Mouse (Mus musculus) inflammation-experienced regulatory T-cells (primary cell): ENCODE results near the gene Gm20388. TPM values are rescaled to one million over a fixed set of nuclear protein-coding genes. Genes with fewer than 3 reads are reported as not detected.

ENCODE experiments used
- polyA plus RNA-seq, 2 experiments: library from polyadenylated mRNA; unstranded; fragments of 100-300 nt; shearing (Covaris generic); gene quantifications; one replicate each; pipeline ENCODE4 v1.2.1; 2017

Gene Gm20388
- polyA plus RNA-seq, 2 experiments from 2014 or later, result 14.4 TPM; not detected in 1

GRCm38 (mm10) chr8:121107668-121108656, 1197.3 kb downstream of the Gm20388 start, which contains the start of gene Mthfsd:
Mthfsd (minus strand) TSS chr8:121108392.

GRCm38 (mm10) chr8:121115948-121116347, 1205.3 kb downstream of the Gm20388 start, which contains the start of gene Foxc2:
Foxc2 (plus strand) TSS chr8:121116171.

GRCm38 (mm10) chr8:121127756-121128375, 1217.2 kb downstream of the Gm20388 start, which contains the start of gene Foxl1:
Foxl1 (plus strand) TSS chr8:121127940.

GRCm38 (mm10) chr8:121544276-121544785, 1633.7 kb downstream of the Gm20388 start, which contains the start of gene 1700018B08Rik:
1700018B08Rik (minus strand) TSS chr8:121544320.

DNA sequence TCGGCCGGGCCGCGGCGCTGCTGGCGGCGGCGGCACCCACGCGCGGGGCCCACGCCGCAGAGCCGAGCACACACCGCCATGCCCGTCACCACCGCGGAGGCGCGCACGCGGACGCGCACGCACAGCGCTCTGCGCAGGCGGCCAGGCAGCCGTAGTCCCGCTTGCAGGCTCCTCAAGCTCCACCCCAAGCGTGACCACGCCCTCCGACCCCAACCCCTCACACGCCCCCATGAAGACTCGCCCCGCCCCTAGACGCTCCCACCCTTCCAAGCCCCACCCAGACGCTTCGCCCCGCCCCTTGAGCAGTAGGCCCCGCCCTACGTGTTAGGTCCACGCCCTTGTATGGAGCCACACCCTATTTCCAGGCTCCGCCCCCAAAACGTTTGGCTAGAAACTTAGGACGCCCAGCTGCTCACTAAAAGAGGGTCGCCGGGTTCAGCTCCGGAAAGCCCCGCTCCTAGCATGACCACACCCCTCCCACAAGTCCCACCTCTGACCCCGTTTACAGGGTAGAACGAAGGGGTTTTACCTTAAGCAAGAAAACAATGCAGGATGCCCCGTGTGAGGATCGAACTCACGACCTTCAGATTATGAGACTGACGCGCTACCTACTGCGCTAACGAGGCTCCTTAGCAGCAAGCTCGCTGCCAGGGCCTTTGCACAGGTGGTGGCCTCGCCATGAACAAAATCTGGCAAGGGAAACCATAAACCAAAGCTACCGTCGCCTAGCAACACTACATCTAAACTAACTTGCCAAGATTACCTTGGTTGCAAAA, 1668.2 kb downstream of the Gm20388 start, which contains the start of gene Fbxo31:
TSS of gene Fbxo31 (minus strand) at position 131 of the 776 bp plus-strand sequence.

DNA sequence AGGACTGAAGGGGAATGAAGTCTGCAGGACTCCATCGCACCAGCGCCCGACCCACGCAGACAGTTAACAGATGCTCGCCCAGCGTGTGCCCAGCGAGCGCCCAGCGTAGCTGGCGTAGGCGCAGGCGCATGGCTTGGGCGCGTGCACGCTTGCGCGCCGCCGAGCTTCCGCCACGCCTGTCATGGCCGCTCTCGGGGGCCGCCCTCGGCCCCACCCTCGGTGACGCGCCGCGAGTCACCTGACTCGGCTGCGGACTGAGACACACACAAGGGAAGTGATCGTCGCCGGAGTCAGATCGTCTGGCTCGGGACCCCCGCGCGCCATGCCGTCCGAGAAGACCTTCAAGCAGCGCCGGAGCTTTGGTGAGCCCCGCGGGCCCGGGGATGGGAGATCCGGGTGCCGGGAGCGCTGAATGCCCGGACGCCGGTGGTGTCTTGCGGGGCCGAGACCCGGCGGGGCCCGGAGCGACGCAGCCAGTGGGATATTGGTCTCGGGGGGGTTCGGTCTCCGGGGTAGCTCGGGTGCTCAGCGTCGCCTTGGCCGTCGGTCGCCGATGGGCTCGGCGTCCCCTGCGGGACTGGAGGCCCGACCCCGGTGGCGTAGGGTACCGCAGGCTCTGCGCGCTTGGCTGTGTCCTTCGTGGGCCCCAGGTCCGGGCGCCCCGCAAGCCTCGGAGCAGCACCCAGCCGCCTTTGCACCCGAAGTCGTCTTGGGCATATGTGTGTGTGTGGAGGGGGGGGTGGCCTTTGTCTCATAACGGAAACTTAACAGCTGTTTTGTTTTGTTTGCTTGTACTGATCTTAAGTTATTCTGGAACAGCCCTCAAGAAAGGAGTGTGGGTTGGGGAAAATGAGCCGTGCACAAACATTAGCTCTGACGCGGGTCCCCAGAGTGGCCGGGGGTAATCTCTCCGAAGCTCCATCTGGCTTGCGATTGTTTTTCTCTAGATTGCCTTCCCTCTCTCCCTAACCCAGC, 1679.8 kb downstream of the Gm20388 start, which contains the start of gene Map1lc3b:
TSS of gene Map1lc3b (plus strand) at position 159 of the 975 bp plus-strand sequence.

GRCm38 (mm10) chr8:121652774-121653323, 1742.2 kb downstream of the Gm20388 start, which contains the start of gene Zcchc14:
Zcchc14 (minus strand) TSS chr8:121652901.

DNA sequence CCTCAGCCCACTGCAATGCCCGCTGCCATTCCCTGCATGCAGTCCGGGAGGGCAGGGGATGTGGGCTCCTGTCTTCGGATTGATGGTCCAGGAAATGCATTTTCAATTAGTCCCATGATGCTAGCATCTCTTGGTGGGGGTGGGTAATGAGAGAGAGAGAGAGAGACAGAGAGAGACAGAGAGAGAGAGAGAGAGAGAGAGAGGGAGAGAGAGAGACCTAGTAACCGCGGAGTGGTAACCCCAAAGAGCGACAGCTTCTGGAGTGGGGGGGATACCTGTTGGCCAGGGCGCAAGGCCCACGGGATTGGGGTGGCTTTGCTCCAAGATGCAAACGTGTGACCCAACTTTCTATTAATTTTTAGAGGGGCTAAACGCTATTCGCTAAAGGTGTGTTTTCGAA, 1818.7 kb downstream of the Gm20388 start, which contains the start of gene Jph3:
TSS of gene Jph3 (plus strand) at position 301 of the 400 bp plus-strand sequence.

GRCm38 (mm10) chr8:121829048-121829776, 1918.6 kb downstream of the Gm20388 start, which contains the start of gene Klhdc4:
Klhdc4 (minus strand) TSS chr8:121829569.

GRCm38 (mm10) chr8:121907587-121908248, 1997.1 kb downstream of the Gm20388 start, which contains the start of gene Slc7a5:
Slc7a5 (minus strand) TSS chr8:121907694.

DNA sequence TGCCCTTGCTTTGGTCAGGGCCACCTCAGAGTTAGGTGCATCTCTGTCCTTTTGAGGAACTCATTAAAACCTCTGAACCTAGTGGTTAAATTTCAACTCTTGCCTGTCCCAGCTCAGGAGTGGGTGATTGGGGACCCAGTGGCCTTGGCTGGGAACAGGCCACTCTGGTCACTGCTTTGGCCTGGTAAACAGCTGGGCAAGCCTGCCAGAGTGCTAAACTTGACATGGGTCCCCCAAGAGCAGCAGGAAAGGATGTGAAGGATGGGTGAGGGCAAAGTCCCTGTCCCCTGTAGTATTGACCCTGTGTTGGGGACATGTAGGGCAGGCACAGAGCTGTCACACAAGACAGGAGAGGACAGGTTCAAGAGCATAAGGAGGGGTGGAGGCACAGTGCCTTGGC, 2034.2 kb downstream of the Gm20388 start, which contains the start of gene Car5a:
TSS of gene Car5a (minus strand) at position 74 of the 400 bp plus-strand sequence.

GRCm38 (mm10) chr8:121949222-121949800, 2038.7 kb downstream of the Gm20388 start, which contains the start of gene Banp:
Banp (plus strand) TSS chr8:121949750.

DNA sequence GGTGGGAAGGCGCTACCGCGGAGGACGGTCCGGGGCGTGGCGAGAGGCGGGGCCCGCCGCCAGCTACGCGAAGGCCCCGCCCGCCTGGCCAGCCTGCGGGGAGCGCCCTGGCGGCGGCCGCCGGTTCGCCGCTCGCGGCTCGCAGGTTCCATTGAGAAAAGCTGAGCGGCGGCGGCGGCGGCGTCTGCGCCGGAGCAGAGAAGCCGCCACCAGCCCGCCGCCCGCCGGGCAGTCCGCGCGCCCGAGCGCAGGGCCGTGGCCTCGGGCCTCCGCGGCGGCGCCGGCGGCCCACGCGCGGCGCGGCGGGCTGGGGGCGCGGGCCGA, 2371.4 kb downstream of the Gm20388 start, which contains the start of gene Zfpm1:
TSS of gene Zfpm1 (plus strand) at position 107 of the 324 bp plus-strand sequence.

DNA sequence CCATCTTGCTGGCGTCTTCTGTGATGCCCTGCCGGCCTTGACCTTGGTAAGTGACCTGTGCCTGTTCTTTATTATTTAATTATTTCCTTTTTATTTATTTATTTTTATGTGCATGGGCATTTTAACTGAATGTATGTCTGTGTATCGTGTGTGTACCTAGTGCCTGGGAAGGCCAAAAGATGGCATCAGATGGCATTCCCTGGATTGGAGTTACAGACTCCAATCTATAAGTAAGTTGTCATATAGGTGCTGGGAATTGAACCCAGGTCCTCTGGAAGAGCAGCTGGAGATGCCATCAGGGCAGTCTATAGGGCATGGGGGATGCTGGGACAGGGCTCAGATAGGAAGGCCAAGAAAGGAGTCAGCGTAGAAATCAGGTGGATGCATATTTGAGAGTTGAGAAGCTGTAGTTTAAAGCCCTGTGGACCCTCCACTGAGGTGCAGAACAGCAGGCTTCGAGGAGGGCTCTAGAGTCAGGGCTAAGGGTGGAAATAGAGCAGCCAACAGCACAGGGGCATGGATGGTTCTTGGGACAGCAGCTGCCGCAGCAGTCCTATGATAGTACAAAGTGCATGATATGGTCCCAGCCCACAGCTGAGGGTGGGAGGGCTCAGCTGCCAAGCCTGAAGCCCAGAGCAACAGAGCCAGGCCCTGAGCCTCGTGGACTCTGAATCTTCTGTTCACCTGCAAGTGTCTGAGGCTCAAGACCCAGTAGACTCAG, 2450.2 kb downstream of the Gm20388 start, which contains the start of gene Trhr2:
TSS of gene Trhr2 (minus strand) at position 51 of the 721 bp plus-strand sequence.

GRCm38 (mm10) chr8:122376365-122377231, 2466.0 kb downstream of the Gm20388 start, which contains the start of gene Zc3h18:
Zc3h18 (plus strand) TSS chr8:122376609.

GRCm38 (mm10) chr8:122421376-122422070, 2510.9 kb downstream of the Gm20388 start, which contains the start of gene Il17c:
Il17c (plus strand) TSS chr8:122422020.

